Mouse (Mus musculus) hindbrain, embryonic 15.5 days (tissue): ENCODE measurements around the gene Synj2. TPM values are rescaled to one million over a fixed set of nuclear protein-coding genes. Genes with fewer than 3 reads are reported as not detected.

Source experiments
- ATAC-seq: fragments of 200-750 bp; cut with Nextera tagmentation; 2 replicates; pipeline ENCODE4 v1.8.0; 2017; ENCODE audit warnings: low read depth, moderate number of reproducible peaks, moderate TSS enrichment; ENCODE audit not compliant: low FRiP score
- H3K27ac ChIP-seq: fragments of 300-500 bp; sonication (generic); replicated peaks from 2 replicates; pipeline ENCODE4 v1.5.1; 2015; ENCODE audit warnings: mild to moderate bottlenecking, inconsistent platforms
- H3K27me3 ChIP-seq: fragments of 300-500 bp; sonication (generic); 2 replicates; pipeline ENCODE4 v1.6.1; 2015; ENCODE audit warnings: control low read depth, inconsistent platforms
- H3K36me3 ChIP-seq: fragments of 300-500 bp; sonication (generic); 2 replicates; pipeline ENCODE4 v1.6.1; 2015; ENCODE audit warnings: control low read depth, inconsistent platforms
- H3K4me1 ChIP-seq: fragments of 300-500 bp; sonication (generic); replicated peaks from 2 replicates; pipeline ENCODE4 v1.6.1; 2015; ENCODE audit warnings: control low read depth, inconsistent platforms
- H3K4me2 ChIP-seq: fragments of 300-500 bp; sonication (generic); 2 replicates; pipeline ENCODE4 v1.6.1; 2015; ENCODE audit warnings: moderate library complexity, mild to moderate bottlenecking, inconsistent platforms
- H3K4me3 ChIP-seq: fragments of 300-500 bp; sonication (generic); 2 replicates; pipeline ENCODE4 v1.5.1; 2015; ENCODE audit warnings: mild to moderate bottlenecking, inconsistent platforms
- H3K9ac ChIP-seq: fragments of 300-500 bp; sonication (generic); 2 replicates; pipeline ENCODE4 v1.6.1; 2015; ENCODE audit warnings: inconsistent platforms
- H3K9me3 ChIP-seq: fragments of 300-500 bp; sonication (generic); 2 replicates; pipeline ENCODE4 v1.6.1; 2016; ENCODE audit warnings: control low read depth, inconsistent platforms
- WGBS: fragments of 180-500 bp; shearing (Covaris S2); methylation state at CpG from one replicate; pipeline ENCODE4 v1.1.7; 2015; 5-methylcytosine and 5-hydroxymethylcytosine counted together
- polyA plus RNA-seq: library from polyadenylated mRNA; unstranded; fragments of >200 nt; fragmentation: Nextera tagmentation; extraction: Ambion mirVana; gene quantifications from 2 replicates; pipeline ENCODE4 v1.2.1, GENCODE M21; 2015

The Synj2 gene
- polyA plus RNA-seq, 1 experiment from 2014 or later = 1.7 TPM

- Histone ChIP-seq H3K27ac (peak within 1 kb of the TSS; percentile 85), H3K4me3 (peak within 1 kb of the TSS; percentile 91), H3K9ac (peak within 1 kb of the TSS; percentile 79), H3K4me2 (peak within 1 kb of the TSS; percentile 70), H3K27me3 (no peaks in the 10 kb centered on the region), H3K9me3 (no peaks in the 10 kb centered on the region), H3K36me3 (peaks cover 12% of the 10 kb centered on the region; the same call in 1 of the 2 replicates), H3K4me1 (peaks cover 32% of the 10 kb centered on the region)
- peak; percentile 94 for ATAC-seq
- WGBS = under 1% methylated on average over 70 of the region's 70 CpGs
Measured at GRCm38 (mm10) chr17:6079287-6080122, 138.4 kb downstream of the Synj2 start, which contains the start of the genes Serac1 and Gtf2h5. TSS of gene Serac1 (minus strand) at chr17:6079741. TSS of gene Gtf2h5 (plus strand) at chr17:6079786.

- Histone ChIP-seq H3K9me3 (no peaks in the 10 kb centered on the region), H3K27ac (no peak overlapping the region), H3K4me3 (no peak overlapping the region), H3K4me1 (peaks cover 24% of the 10 kb centered on the region), H3K36me3 (peaks cover 28% of the 10 kb centered on the region; the same call in 1 of the 2 replicates), H3K9ac (no peak overlapping the region), H3K4me2 (no peak overlapping the region), H3K27me3 (no peaks in the 10 kb centered on the region)
- 90% methylated on average over 5 of the region's 5 CpGs for WGBS
- ATAC-seq = no peak
Measured at GRCm38 (mm10) chr17:6083323-6083890, 142.3 kb downstream of the Synj2 start.

- 93% methylated on average over 6 of the region's 6 CpGs for WGBS
- no peak for ATAC-seq
- H3K4me1 ChIP-seq = no peaks in the 10 kb centered on the region
- no peak overlapping the region for H3K4me2 ChIP-seq
- no peaks in the 10 kb centered on the region for H3K27me3 ChIP-seq
- no peaks in the 10 kb centered on the region for H3K9me3 ChIP-seq
- no peak overlapping the region for H3K4me3 ChIP-seq
- H3K36me3 ChIP-seq = peaks cover 8% of the 10 kb centered on the region; the same call in 1 of the 2 replicates
- H3K27ac ChIP-seq = no peak overlapping the region
- H3K9ac ChIP-seq = no peak overlapping the region
Measured at GRCm38 (mm10) chr17:6091604-6092003, 150.5 kb downstream of the Synj2 start.

Other genes with a start within 250 kb of the Synj2 start
- gene Snx9, start 100.0 kb upstream of the Synj2 start, polyA plus RNA-seq = 8.1 and 8.4 TPM in 2 replicates
- 11.9 and 12.7 TPM in 2 replicates for gene Serac1, start 138.5 kb downstream of the Synj2 start, polyA plus RNA-seq
- 199 TPM in 2 replicates for gene Gtf2h5, start 138.5 kb downstream of the Synj2 start, polyA plus RNA-seq
- gene Tulp4, start 165.2 kb downstream of the Synj2 start, polyA plus RNA-seq = 120 and 134 TPM in 2 replicates